Mouse (Mus musculus) cerebellum, adult 9-10 months (tissue): ENCODE data around the gene Timd2.
"Not testable (repeated sequence)": the region's sequence is repeated elsewhere in the genome, so short reads cannot be mapped to it uniquely, and the experiment has no call there.

Source experiments
- DNase-seq: peaks from one replicate; pipeline ENCODE4 v3.0.0; 2022

Gene Timd2

GRCm38 (mm10) chr11:46652476-46652875 is 54.4 kb downstream of the Timd2 start:
- no peak for DNase-seq

- DNase-seq = not testable (repeated sequence)
Measured at GRCm38 (mm10) chr11:46649655-46650054, 57.2 kb downstream of the Timd2 start.

GRCm38 (mm10) chr11:46644824-46645223 is 62.0 kb downstream of the Timd2 start:
- DNase-seq = no peak

- DNase-seq = no peak
Measured at GRCm38 (mm10) chr11:46636568-46636967, 70.3 kb downstream of the Timd2 start.

GRCm38 (mm10) chr11:46635516-46635915 is 71.3 kb downstream of the Timd2 start:
- not testable (repeated sequence) for DNase-seq

- no peak for DNase-seq
Measured at GRCm38 (mm10) chr11:46631635-46632034, 75.2 kb downstream of the Timd2 start.

GRCm38 (mm10) chr11:46629211-46629795 is 77.6 kb downstream of the Timd2 start, which contains the start of gene Dppa1:
Gene Dppa1, minus strand, starts transcription at chr11:46629261.
- DNase-seq = no peak

GRCm38 (mm10) chr11:46620414-46621168 is 86.3 kb downstream of the Timd2 start:
- DNase-seq = no peak

GRCm38 (mm10) chr11:46619929-46620328 is 86.9 kb downstream of the Timd2 start:
- DNase-seq = no peak
